Mouse (Mus musculus) bone marrow, adult 2 months (tissue): ENCODE measurements around the gene Ropn1l. TPM values are rescaled to one million over a fixed set of nuclear protein-coding genes. Genes with fewer than 3 reads are reported as not detected.

ENCODE experiments used
- H3K27ac ChIP-seq: fragments of 200-500 bp; 2 replicates; pipeline ENCODE4 v1.5.1; 2012; ENCODE audit warnings: low read depth, mild to moderate bottlenecking, control low read depth, inconsistent platforms, low read length; ENCODE audit not compliant: control insufficient read depth, poor library complexity, insufficient read depth
- H3K4me1 ChIP-seq: fragments of 200-500 bp; 2 replicates; pipeline ENCODE4 v1.6.1; 2011; ENCODE audit warnings: low read length; ENCODE audit not compliant: control insufficient read depth, insufficient read depth
- H3K4me3 ChIP-seq: fragments of 200-500 bp; replicated peaks from 2 replicates; pipeline ENCODE3; 2011; ENCODE audit warnings: mild to moderate bottlenecking, low read depth, low read length, control low read depth; ENCODE audit not compliant: control insufficient read depth
- CTCF ChIP-seq: fragments of 200-500 bp; IDR thresholded peaks from 2 replicates; pipeline ENCODE4 v1.5.1; 2011; ENCODE audit warnings: low read length, control low read depth; ENCODE audit not compliant: control insufficient read depth, insufficient read depth
- POLR2A ChIP-seq: fragments of 200-500 bp; IDR thresholded peaks from 2 replicates; pipeline ENCODE4 v1.6.1; 2011; ENCODE audit warnings: low read depth, mild to moderate bottlenecking, control low read depth, low read length, borderline replicate concordance; ENCODE audit not compliant: control insufficient read depth
- WGBS: fragments of 180-500 bp; shearing (Covaris S2); methylation state at CpG from one replicate; pipeline ENCODE4 v1.1.7; 2018; 5-methylcytosine and 5-hydroxymethylcytosine counted together
- polyA plus RNA-seq: library from polyadenylated mRNA; stranded (reverse); fragments of >200 nt; gene quantifications from 2 replicates; pipeline ENCODE4 v1.2.4, GENCODE M21; 2011; ENCODE audit warnings: low replicate concordance; ENCODE audit not compliant: missing spikeins, insufficient read depth, insufficient read length

Gene Ropn1l
- polyA plus RNA-seq, 1 experiment, result not detected

- Histone ChIP-seq H3K4me3 (peak overlapping the region; percentile 28), H3K27ac (peak overlapping the region; percentile 79), H3K4me1 (no peaks in the 10 kb centered on the region; the same call in 1 of the 2 replicates)
- TF ChIP-seq POLR2A, result no peak
- no peak for TF ChIP-seq CTCF
- WGBS, result 8% methylated on average over 7 of the region's 7 CpGs
Measured at GRCm38 (mm10) chr15:31418686-31419024, 34.9 kb downstream of the Ropn1l start.

DNA sequence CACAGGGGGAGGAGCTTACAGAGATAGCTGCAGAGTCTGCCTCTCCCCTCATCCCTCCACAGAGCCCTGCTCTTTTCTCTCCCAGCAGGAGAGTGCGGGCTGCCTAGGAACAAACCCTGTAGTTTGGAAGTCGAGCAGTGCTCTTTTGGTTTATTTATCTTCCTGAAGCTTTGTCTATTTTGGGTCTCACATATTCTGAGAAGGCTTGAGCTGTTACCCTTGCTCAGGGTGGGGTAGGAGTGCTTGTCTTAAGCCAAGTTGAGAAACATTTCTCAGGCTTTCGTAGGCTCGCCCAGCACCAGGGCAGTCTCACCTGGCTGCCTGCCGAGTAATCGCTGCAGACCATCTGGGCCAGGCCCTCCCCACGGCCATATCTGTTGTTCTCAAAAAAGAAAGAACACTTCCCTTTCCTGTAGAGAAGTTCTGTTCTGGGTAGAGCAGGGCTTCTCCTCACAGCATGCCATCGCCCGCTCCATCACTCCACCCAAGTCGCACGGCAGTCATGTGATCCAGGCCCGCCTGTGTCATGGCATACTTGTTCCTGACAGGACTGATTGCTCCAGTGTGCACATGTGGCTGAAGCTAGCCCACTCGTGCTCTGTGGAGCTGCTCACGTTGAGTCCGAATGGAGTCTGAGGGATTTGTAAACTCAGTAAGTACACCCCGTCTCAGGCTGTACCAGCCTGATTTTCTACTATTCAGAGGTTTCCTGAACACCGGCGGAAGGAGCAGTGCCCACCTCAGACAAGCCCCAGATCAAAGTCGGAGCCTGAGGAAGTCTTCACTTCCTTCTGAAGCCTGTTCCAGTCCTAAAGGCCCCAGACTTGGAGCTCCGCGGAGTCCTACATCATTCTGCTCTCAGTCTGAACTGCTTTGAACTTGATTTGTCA, 35.5 kb downstream of the Ropn1l start:
- Histone ChIP-seq H3K4me1 (peaks cover 1% of the 10 kb centered on the region; the same call in 1 of the 2 replicates), H3K4me3 (peak overlapping the region; percentile 67), H3K27ac (peak overlapping the region; percentile 79)
- 3% methylated on average over 21 of the region's 21 CpGs for WGBS
- peak; percentile 39; the same call in 1 of the 2 replicates for TF ChIP-seq POLR2A
- TF ChIP-seq CTCF, result no peak

DNA sequence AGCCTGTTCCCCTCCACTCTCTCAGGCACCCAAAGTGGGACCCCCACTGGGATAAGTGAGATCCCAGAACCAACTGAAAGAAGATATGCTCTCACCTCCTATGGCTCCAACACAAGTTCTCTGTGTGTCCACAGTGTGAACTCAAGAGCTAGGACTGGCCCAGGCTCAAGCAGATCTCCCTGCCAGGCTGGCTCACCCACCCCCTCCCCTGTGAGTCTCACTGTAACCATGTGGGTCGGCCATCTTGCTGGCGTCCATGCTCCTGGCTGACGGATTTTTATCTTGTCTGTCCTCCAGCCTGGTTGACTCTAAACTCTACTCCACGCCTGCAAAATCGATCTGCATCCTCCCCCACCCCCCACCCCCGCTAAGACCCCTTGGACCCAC, 36.1 kb downstream of the Ropn1l start:
- Histone ChIP-seq H3K4me3 (no peak overlapping the region), H3K27ac (peak overlapping the region; percentile 79), H3K4me1 (peaks cover 1% of the 10 kb centered on the region; the same call in 1 of the 2 replicates)
- WGBS, result 49% methylated on average over 6 of the region's 6 CpGs
- TF ChIP-seq POLR2A (no peak), CTCF (no peak)

GRCm38 (mm10) chr15:31415181-31415580, 38.4 kb downstream of the Ropn1l start:
- Histone ChIP-seq H3K4me1 (peaks cover 4% of the 10 kb centered on the region; the same call in 1 of the 2 replicates), H3K27ac (no peak overlapping the region), H3K4me3 (no peak overlapping the region)
- WGBS, result 38% methylated on average over 4 of the region's 4 CpGs
- TF ChIP-seq CTCF, result no peak
- TF ChIP-seq POLR2A, result no peak

- H3K4me3 ChIP-seq, result no peak overlapping the region
- peaks cover 4% of the 10 kb centered on the region; the same call in 1 of the 2 replicates for H3K4me1 ChIP-seq
- 82% methylated on average over 6 of the region's 6 CpGs for WGBS
- TF ChIP-seq CTCF (no peak), POLR2A (no peak)
- no peak overlapping the region for H3K27ac ChIP-seq
Measured at GRCm38 (mm10) chr15:31414179-31414898, 39.2 kb downstream of the Ropn1l start.

- Histone ChIP-seq H3K4me1 (peaks cover 4% of the 10 kb centered on the region; the same call in 1 of the 2 replicates), H3K27ac (no peak overlapping the region), H3K4me3 (peak overlapping the region; percentile 47)
- 86% methylated on average over 6 of the region's 6 CpGs for WGBS
- TF ChIP-seq CTCF, result no peak
- no peak for TF ChIP-seq POLR2A
Measured at GRCm38 (mm10) chr15:31413662-31414061, 39.9 kb downstream of the Ropn1l start.

- 1% methylated on average over 3 of the region's 3 CpGs for WGBS
- Histone ChIP-seq H3K27ac (peak overlapping the region; percentile 40; the same call in 1 of the 2 replicates), H3K4me1 (peaks cover 4% of the 10 kb centered on the region; the same call in 1 of the 2 replicates), H3K4me3 (peak overlapping the region; percentile 43)
- TF ChIP-seq POLR2A (no peak), CTCF (no peak)
Measured at GRCm38 (mm10) chr15:31412933-31413332, 40.6 kb downstream of the Ropn1l start.

DNA sequence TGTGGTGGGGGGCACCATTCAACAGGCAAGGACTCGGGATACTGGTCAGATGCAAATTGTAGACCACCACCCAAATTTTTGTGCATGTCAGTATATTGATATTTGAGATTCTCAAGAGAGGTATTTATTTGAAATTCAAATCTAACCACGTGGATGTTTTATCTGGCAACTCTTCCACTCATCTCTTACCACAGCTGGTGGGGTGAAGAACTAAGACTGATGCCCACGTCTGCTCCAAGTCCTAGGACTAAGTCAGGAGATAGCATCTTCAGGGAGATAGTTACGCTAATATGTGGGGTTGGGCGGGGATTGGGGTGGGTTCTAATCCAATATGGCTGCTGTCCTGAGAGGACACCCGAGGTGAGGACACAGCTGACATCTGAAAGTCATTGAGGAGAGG, 41.1 kb downstream of the Ropn1l start:
- TF ChIP-seq CTCF (no peak), POLR2A (no peak)
- H3K27ac ChIP-seq, result peak overlapping the region; percentile 40; the same call in 1 of the 2 replicates
- 69% methylated on average over 6 of the region's 6 CpGs for WGBS
- no peak overlapping the region for H3K4me3 ChIP-seq
- H3K4me1 ChIP-seq, result peaks cover 4% of the 10 kb centered on the region; the same call in 1 of the 2 replicates
